Mouse (Mus musculus) right cerebral cortex, postnatal 25 days (tissue): Measurements from ENCODE around the gene Vps4b.

Experiments
- DNase-seq: peaks from one replicate; pipeline ENCODE4 v3.0.0; 2022

Gene Vps4b

GRCm38 (mm10) chr1:106796542-106796924 lies at the start of gene Vps4b:
Gene Vps4b (minus strand): TSS chr1:106796728.
- peak; percentile 91 for DNase-seq

GRCm38 (mm10) chr1:106828784-106829183 lies 32.3 kb upstream of the Vps4b start:
- no peak for DNase-seq

DNA sequence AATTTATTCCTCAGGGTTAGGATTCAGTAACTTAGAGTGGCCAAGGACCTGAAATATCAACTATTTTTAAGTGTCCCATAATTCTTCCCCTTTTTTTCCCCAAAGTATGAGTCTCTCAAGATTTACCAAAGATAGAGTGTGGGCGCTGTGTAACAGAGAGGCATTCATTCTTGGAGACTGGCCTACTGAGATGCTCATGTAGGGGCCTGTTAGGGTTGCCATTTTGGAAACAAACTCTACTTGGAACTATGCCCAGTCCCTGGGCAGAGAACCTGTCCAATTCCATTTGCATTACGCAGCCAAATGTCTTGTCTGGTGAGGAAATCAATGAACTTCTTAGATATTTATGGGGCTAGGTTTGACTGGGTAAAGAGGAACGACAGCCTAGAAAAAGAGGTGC lies 25.8 kb upstream of the Vps4b start:
- DNase-seq, result no peak

DNA sequence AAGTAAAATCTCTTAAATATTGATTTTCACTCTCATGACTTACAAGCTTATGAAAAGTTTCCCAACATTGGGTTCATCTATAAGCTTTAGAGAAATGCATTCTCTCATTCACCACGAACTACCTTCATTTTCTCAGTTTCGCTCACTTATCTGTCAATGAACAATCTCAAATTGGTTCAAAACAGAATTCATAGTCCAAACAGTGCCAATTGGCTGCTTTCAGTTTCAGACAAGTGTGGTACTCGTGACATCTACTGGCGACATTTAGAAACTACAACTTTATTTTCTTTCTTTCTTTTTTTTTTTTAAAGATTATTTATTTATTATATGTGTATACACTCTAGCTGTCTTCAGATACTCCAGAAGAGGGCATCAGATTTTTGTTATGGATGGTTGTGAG lies 21.8 kb upstream of the Vps4b start:
- DNase-seq, result no peak

DNA sequence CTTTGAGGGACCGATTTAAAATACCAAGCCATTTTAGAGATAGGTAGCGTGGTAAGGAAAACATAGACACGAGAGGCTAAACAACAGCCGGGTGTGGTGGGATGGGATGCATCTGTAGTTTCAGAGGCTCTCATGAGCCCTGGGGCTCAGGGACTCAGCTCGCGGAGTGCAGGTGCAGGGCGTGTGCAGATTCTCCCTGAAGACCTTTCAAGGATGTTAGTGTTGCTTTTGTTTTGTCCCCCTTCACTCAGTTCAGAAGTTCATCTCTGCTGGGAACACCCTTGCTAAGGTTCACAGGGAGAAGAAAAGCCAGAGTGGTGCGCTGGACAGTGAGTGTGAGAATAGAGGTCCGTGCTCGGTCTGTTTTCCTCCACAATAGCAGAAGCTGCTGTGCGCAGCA lies 20.2 kb upstream of the Vps4b start:
- DNase-seq, result no peak

DNA sequence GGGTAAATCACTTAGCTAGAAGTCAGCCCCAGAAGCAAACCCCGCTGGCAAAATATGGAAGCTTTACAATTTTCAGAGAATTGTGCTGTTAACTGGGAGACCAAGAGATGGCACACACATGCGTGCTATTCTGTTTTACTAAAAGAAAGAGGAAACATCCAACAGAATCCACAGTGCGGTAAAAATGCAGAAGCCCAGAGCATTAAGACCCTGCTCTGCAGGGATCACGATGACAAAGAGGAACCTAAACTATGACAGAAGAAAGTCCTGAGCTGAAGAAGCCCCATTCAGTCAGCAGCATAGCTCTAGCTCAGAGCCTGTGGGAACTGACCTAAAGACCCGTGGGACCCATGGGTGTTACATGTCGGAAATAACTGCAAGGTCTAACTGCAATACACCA lies 18.7 kb upstream of the Vps4b start:
- no peak for DNase-seq

GRCm38 (mm10) chr1:106814864-106815263 lies 18.3 kb upstream of the Vps4b start:
- DNase-seq, result no peak

- DNase-seq, result no peak
Observed at GRCm38 (mm10) chr1:106799931-106800330, 3.4 kb upstream of the Vps4b start.

GRCm38 (mm10) chr1:106799406-106799805 lies 2.9 kb upstream of the Vps4b start:
- DNase-seq, result no peak

GRCm38 (mm10) chr1:106796987-106797779 lies 655 bp upstream of the Vps4b start:
- DNase-seq, result no peak

GRCm38 (mm10) chr1:106795634-106796541 lies 640 bp downstream of the Vps4b start:
- no peak for DNase-seq

DNA sequence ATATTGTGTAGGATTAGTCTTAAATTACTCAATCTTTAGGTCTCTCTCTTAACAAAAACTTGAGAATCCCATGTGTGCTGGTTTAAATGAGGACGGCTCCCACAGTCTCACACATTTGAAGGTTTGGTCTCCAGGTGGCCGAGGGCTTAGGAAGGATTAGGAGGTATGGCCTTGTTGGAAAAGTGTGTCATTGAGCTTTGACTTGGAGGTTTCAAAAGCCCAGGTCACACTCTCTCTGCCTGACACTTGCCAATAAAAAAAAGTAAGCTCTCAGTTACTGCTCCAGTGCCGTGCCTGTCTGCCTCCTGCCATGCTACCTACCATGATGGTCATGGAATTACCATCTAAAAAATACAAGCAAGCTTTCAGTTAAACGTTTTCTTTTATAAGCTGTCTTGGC lies 21.6 kb downstream of the Vps4b start:
- no peak for DNase-seq

DNA sequence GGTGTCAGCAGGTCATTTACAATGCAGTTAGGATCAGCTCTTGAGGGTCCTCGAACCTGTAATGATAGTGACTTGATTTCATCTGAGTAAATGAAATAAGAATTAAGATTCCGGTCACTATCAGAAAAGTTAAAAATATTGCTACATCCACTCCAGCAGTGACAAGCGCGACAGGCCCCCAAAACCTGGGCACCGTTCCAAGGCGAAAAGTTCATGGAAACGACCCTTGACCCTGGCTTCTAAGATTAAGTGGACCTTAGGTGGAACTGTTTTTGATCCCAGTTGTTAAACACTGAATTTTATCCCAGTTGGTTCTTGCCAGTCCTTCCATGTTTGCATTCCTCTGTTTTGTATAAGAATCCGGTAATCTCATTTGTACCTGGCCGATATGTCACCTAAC lies 22.4 kb downstream of the Vps4b start:
- DNase-seq, result no peak

- DNase-seq, result no peak
Observed at GRCm38 (mm10) chr1:106768773-106769172, 27.8 kb downstream of the Vps4b start.

DNA sequence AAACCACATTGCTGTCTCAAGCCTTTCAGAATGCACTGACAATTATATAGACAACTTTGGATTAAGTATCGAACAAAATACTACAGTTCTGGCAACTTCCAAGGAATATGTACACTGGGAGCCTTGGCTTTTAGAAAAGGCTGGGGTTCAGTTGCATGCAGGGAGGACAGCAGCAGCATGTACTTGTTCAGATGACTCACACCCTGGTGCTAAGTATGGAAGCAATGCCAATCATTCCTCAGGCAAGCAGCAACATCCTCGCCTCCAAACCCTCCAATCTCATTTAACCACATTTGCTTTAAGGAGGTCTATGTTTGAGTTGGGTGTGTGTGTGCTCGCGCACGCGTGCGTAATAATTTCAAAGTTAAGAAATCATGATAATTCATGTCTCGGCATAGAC lies 30.8 kb downstream of the Vps4b start:
- DNase-seq, result no peak

GRCm38 (mm10) chr1:106764846-106765245 lies 31.7 kb downstream of the Vps4b start:
- no peak for DNase-seq

DNA sequence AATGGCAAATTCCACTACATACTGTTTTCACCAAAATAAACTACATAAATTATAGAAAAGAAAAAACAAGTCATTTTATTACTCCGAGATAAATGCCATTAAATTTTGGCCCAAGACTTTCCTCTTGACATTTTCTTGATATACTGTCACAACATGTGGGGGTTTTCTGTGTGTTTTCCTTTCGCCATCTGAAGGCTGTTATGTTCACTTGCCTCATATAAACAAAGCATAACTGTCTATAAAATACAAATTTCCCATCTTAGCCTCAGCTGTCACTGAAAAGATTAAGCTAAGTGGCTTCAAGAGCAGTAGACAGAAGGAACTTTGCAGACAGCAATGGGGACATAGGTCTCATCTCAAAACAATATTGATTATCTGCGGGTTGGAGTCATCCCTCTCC lies 32.2 kb downstream of the Vps4b start:
- DNase-seq, result no peak

- no peak for DNase-seq
Observed at GRCm38 (mm10) chr1:106760750-106761149, 35.8 kb downstream of the Vps4b start.

DNA sequence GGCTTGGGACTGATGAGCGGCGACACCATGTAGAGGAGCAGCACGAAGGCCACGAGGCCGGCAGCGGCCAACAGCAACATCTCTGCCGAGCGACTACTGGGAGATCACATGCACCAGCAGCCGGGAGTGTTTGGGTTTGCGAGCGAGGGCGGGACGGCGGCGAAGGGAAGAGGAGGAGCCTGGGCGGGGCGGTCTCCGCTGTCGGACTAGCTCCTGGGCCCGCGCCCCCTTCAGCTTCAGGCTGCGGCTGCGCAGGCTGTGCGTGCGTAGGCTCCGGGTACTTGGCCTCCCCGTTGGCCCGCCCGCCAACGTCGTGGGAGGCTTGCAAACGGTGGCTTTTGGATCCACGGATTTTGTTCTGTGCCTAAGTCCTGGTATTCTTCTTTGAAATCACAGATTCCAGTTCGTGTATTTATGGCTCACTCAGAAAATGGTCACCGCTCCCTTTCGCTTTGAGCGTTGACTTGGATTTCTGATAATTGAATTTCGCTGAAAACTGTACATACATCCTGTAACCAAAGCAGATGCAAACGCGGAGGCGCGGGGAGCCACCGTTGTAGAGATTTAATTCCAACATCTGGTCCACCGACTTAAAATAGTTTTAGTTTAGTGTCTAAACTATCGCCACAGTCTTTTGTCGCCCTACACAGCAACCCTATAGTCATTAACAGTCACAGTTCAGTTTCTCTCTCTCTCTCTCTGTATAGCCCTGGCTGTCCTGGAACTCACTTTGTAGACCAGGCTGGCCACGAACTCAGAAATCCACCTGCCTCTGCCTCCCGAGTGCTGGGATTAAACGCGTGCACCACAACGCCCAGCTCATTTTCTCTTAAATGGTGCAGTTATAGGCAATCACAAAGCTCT lies 36.7 kb downstream of the Vps4b start, which contains the start of gene Kdsr:
TSS of gene Kdsr (minus strand) at position 156 of the 864 bp plus-strand sequence.
- DNase-seq, result peak; percentile 98

- DNase-seq, result peak; percentile 23
Observed at GRCm38 (mm10) chr1:106758734-106759571, 37.6 kb downstream of the Vps4b start.

GRCm38 (mm10) chr1:106756633-106757032 lies 39.9 kb downstream of the Vps4b start:
- DNase-seq, result no peak

- DNase-seq, result no peak
Observed at GRCm38 (mm10) chr1:106752013-106752412, 44.5 kb downstream of the Vps4b start.
